Mouse (Mus musculus) ovary, postnatal 10 days (tissue): Measurements from ENCODE around the gene Arsb.

Experiments used
- DNase-seq: peaks from one replicate; pipeline ENCODE4 v3.0.0; 2022; ENCODE audit warnings: low spot score

The Arsb gene

GRCm38 (mm10) chr13:93771588-93772278, at the start of gene Arsb:
Arsb (plus strand) TSS chr13:93771630.
- peak; percentile 74 for DNase-seq

GRCm38 (mm10) chr13:93721916-93722315, 49.5 kb upstream of the Arsb start:
- DNase-seq: no peak

GRCm38 (mm10) chr13:93723455-93723854, 48.0 kb upstream of the Arsb start:
- no peak for DNase-seq

GRCm38 (mm10) chr13:93724206-93724605, 47.2 kb upstream of the Arsb start:
- DNase-seq: no peak

- DNase-seq: no peak
These were observed 36.2 kb upstream of the Arsb start for GRCm38 (mm10) chr13:93735131-93735636.

- no peak for DNase-seq
These were observed 27.3 kb upstream of the Arsb start for GRCm38 (mm10) chr13:93744118-93744517.

GRCm38 (mm10) chr13:93752597-93753400, 18.6 kb upstream of the Arsb start:
- DNase-seq: no peak

- no peak for DNase-seq
These were observed 16.3 kb upstream of the Arsb start for GRCm38 (mm10) chr13:93755084-93755483.

GRCm38 (mm10) chr13:93756674-93757073, 14.8 kb upstream of the Arsb start:
- DNase-seq: no peak

- no peak for DNase-seq
These were observed 13.9 kb upstream of the Arsb start for GRCm38 (mm10) chr13:93757514-93757913.

- DNase-seq: no peak
These were observed 13.1 kb upstream of the Arsb start for GRCm38 (mm10) chr13:93758149-93758898.

- DNase-seq: no peak
These were observed 9.6 kb upstream of the Arsb start for GRCm38 (mm10) chr13:93761831-93762230.

GRCm38 (mm10) chr13:93762879-93763278, 8.6 kb upstream of the Arsb start:
- DNase-seq: no peak

GRCm38 (mm10) chr13:93764321-93764973, 7.0 kb upstream of the Arsb start:
- no peak for DNase-seq

GRCm38 (mm10) chr13:93771031-93771587, 321 bp upstream of the Arsb start:
- DNase-seq: no peak

GRCm38 (mm10) chr13:93772279-93772636, 828 bp downstream of the Arsb start:
- DNase-seq: no peak

- DNase-seq: no peak
These were observed 1.4 kb downstream of the Arsb start for GRCm38 (mm10) chr13:93772861-93773260.

- no peak for DNase-seq
These were observed 2.4 kb downstream of the Arsb start for GRCm38 (mm10) chr13:93773704-93774315.

GRCm38 (mm10) chr13:93782823-93783222, 11.4 kb downstream of the Arsb start:
- DNase-seq: no peak

GRCm38 (mm10) chr13:93785329-93785728, 13.9 kb downstream of the Arsb start:
- DNase-seq: no peak

- no peak for DNase-seq
These were observed 14.6 kb downstream of the Arsb start for GRCm38 (mm10) chr13:93786051-93786450.
